Mouse (Mus musculus) ZHBTc4 (cell line): ENCODE results near the gene Fhad1.

Source experiments
- DNase-seq: peaks from one replicate; pipeline ENCODE4 v3.0.0-alpha.2; 2011; ENCODE audit warnings: low read depth, low spot score

Fhad1 gene

DNA sequence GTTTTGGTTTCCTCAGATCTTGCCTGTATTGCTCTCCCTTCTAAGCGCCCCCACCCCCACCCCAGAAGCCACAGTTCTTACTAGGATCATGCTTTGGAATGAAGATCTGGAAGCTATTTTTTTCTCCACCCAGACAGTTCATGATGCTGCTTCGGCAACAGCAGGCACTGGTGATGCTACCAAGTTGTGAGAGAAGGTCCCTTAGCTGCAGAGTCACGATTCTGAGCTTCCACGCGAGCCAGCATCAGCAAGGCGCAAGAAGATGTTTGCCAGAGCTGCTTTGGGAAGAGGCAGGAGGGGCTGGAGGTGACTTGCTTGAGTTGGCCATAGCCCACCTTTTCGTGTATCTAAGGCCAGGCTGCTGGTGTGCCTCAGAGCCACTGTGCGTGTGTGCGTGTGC is 129.4 kb downstream of the Fhad1 start:
- DNase-seq: no peak

DNA sequence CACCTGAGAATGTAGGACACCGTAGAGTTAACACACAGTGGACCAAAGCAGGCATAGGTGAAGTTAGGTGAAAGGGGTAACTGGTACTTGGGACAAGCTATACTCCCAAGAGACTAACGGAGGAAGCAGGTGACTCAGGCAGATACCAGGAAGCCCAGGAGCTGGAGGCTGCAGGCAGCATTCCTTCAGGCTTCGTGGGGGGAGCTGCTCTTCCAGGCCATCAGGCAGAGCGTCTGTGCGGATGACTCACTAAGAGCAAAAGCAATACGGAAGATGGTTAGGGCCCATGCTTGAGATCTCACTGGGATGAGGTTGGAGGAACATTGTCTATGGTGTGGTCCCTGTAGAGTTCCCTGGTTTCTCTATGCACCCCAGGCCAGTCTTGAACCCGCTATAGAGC is 132.0 kb downstream of the Fhad1 start:
- no peak for DNase-seq

GRCm38 (mm10) chr4:141881950-141882349 is 132.9 kb downstream of the Fhad1 start:
- no peak for DNase-seq

DNA sequence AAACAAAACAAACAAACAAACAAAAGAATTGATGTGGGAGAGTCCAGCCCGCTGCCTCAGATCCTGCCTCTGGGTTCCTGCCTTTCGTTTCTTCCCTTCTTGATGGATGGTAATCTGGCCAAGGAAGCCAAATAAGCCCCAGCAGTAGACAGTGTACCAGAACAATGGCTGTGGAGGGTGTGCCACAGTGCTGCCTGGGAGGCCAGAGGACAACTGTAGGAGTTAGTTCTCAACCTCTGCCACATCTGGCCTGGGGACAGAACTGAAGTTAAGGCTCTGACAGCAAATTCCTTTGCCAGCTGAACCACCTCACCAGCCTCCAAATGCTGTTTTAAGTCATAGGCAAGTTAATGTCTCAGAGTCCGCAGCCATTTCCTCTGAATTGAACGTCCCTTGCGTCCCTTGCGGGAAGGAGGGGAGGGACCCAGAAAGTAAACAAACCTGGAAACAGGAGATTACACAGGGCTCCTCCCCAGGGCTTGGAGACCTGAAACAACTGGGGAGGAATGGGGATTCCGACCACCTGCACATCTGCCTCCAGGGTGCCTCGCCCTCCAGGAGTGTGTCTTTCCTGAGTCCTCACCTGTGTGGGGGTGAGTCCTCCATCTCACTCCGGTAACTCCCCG is 133.5 kb downstream of the Fhad1 start:
- peak; percentile 35 for DNase-seq

GRCm38 (mm10) chr4:141879875-141880274 is 135.0 kb downstream of the Fhad1 start:
- DNase-seq: no peak

DNA sequence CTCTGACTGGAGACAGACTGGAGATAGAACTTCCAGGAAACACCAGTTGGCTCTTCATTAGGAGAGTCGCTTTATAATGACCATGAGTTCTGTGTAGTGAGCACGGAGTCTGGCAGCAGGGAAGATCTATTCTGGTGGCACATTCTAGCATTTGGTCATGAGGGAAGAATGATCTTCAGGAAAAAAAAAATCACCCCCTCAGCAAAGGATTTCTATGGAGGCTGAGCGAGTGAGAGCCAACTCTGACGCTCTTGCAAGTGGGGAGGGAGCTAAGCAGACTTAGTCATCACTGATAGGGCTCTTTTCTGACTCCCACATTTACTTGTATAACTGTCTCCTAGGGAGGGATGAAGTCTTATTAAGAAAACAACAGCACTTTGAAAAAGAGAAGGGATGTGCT is 135.8 kb downstream of the Fhad1 start:
- DNase-seq: no peak

DNA sequence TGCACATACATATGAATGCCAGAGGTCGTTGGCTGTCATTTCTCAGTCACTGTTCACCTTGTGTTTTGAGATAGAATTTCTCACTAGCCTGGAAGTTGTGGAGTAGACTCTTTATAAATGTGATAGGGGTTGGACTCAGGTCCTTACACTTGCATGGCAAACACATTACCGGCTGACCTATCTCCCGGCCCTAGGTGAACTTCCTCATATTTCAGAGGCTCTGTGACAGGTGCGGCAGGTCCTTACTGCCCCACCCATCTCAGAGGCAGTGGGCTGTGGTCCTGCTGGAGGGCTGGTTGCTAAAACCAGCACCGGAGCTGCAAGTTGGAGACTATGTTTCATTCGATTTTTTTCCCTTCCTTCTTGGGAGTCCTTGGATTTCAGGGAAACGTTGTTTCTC is 136.3 kb downstream of the Fhad1 start:
- no peak for DNase-seq

DNA sequence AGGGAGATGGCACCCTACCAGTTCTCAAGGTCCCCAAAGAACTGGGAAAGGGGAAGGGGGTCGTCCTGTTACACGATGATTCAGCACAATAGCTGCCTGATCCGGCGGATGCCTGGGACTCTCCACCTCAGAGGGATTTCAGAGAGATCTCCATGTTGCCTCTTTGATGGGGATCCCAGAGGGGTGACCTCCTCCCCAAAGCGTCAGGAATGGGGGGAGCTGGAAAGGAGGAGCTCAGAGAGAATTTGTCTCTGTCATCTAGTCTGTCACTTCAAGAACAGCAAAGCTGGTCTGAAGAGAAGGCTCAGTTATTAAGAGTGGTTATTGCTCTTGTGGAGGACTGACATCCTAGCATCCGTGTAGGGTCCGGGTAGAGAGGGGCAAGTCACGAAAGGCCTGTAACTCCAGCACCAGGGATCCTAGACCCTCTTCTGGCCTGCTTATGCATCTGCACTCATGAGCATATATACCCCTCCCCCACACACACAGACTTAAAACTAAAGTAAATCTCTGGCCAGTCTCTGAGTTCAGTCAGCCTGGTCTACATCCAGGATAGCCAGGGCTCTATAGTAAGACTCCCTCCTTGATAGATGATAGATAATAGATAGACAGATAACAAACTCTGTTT is 139.3 kb downstream of the Fhad1 start:
- no peak for DNase-seq

GRCm38 (mm10) chr4:141874601-141875460 is 140.1 kb downstream of the Fhad1 start, which contains the start of gene Efhd2:
Efhd2 (minus strand) TSS chr4:141874920.
- DNase-seq: peak; percentile 91

DNA sequence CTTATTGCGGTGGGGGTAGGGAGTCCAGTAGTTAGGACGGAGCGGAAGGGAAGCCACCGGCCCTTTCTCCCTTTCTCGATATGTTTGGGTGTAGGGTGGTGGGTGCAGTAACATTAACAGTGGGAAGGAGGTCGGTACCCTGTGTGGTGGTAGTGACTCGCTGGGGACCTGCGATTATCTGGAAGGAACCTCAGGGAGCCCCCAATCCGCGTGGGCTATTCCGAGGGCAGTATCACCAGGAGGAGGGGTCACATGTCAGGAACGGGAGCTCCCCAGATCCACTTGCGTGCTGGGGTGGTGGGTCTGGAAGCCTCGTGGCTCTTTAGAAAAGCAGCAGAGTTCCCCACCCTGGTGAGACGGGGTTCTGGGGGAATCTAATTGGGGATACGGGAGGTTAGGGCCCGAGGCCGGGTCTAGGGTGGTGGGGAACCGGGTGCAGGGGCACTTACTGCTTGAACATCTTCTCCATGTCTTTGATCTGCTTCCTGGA is 140.7 kb downstream of the Fhad1 start:
- DNase-seq: no peak

DNA sequence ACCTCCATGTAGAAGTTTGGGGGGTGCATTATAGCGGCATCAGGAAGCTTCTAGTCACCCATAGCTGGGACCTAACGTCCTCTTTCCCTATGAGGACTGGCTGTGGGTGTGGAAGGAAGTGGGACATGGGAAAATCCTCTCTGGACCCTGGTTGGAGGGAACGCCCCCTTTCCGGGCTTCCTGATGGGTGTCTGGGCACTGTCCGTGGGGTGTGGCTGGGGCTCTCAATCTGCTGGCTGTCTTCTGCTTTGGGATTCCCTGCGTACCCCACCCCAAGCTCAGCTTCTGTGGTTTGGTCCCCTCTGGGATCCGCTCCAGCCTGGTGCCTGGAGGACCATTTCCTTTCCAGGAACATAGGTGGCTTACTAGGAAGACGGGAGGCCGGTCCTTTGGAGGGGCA is 141.9 kb downstream of the Fhad1 start:
- DNase-seq: no peak

GRCm38 (mm10) chr4:141871909-141872308 is 143.0 kb downstream of the Fhad1 start:
- DNase-seq: no peak

DNA sequence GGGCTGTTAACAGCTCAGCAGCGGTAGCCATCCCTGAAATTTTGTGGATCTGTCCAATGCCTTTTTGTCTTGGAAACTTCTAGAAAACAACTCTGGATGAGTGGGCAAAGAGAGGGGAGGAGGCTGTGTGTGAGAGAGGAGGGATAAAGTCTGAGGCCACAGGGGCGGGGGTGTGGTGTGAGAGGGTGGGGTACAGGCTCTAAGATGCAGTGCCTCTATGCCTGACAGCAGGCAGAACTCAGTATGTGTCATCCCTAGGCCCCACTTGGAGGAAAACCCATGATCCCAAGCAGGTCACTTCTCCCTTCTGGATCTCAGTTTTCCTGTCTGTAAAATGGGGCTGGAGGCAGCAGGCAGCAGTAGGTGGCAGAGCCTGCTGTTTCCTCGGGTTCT is 143.6 kb downstream of the Fhad1 start:
- no peak for DNase-seq

GRCm38 (mm10) chr4:141870666-141871332 is 144.1 kb downstream of the Fhad1 start:
- DNase-seq: no peak

- DNase-seq: no peak
These were observed 145.3 kb downstream of the Fhad1 start for GRCm38 (mm10) chr4:141869436-141870215.

- peak; percentile 27 for DNase-seq
These were observed 146.8 kb downstream of the Fhad1 start for GRCm38 (mm10) chr4:141868051-141868450.

- DNase-seq: no peak
These were observed 147.4 kb downstream of the Fhad1 start for GRCm38 (mm10) chr4:141867498-141867897.

GRCm38 (mm10) chr4:141866933-141867490 is 147.9 kb downstream of the Fhad1 start:
- DNase-seq: peak; percentile 43

GRCm38 (mm10) chr4:141865600-141865999 is 149.3 kb downstream of the Fhad1 start:
- DNase-seq: no peak

- DNase-seq: peak; percentile 71
These were observed 149.9 kb downstream of the Fhad1 start for GRCm38 (mm10) chr4:141865006-141865405.

GRCm38 (mm10) chr4:141864506-141864905 is 150.4 kb downstream of the Fhad1 start:
- DNase-seq: no peak
